Mouse (Mus musculus) midbrain, postnatal 0 days (tissue): Measurements from ENCODE around the gene Arhgef3. TPM values are rescaled to one million over a fixed set of nuclear protein-coding genes. Genes with fewer than 3 reads are reported as not detected.

Experiments used
- ATAC-seq: fragments of 200-750 bp; cut with Nextera tagmentation; 2 replicates; pipeline ENCODE4 v1.8.0; 2017; ENCODE audit warnings: moderate number of reproducible peaks, mild to moderate bottlenecking, moderate TSS enrichment, moderate library complexity; ENCODE audit not compliant: low FRiP score
- DNase-seq: peaks from one replicate; pipeline ENCODE4 v3.0.0-alpha.2; 2015; ENCODE audit warnings: low spot score
- H3K27ac ChIP-seq: fragments of 300-500 bp; sonication (generic); 2 replicates; pipeline ENCODE4 v1.5.1; 2014; ENCODE audit warnings: low read depth, mild to moderate bottlenecking, low read length, mixed read lengths
- H3K27me3 ChIP-seq: fragments of 300-500 bp; sonication (generic); 2 replicates; pipeline ENCODE4 v1.6.1; 2014; ENCODE audit warnings: low read length, control low read depth, mixed read lengths; ENCODE audit not compliant: insufficient read depth
- H3K36me3 ChIP-seq: fragments of 300-500 bp; sonication (generic); 2 replicates; pipeline ENCODE4 v1.6.1; 2014; ENCODE audit warnings: low read length, control low read depth, mixed read lengths; ENCODE audit not compliant: insufficient read depth
- H3K4me1 ChIP-seq: fragments of 300-500 bp; sonication (generic); 2 replicates; pipeline ENCODE4 v1.6.1; 2014; ENCODE audit warnings: mild to moderate bottlenecking, control low read depth, antibody characterized with exemption, low read length, mixed read lengths; ENCODE audit not compliant: insufficient read depth
- H3K4me2 ChIP-seq: fragments of 300-500 bp; sonication (generic); 2 replicates; pipeline ENCODE4 v1.6.1; 2014; ENCODE audit warnings: low read depth, mild to moderate bottlenecking, low read length, mixed read lengths; ENCODE audit not compliant: poor library complexity, severe bottlenecking
- H3K4me3 ChIP-seq: fragments of 300-500 bp; sonication (generic); 2 replicates; pipeline ENCODE4 v1.5.1; 2014; ENCODE audit warnings: low read depth, mild to moderate bottlenecking, low read length, moderate library complexity
- H3K9ac ChIP-seq: fragments of 300-500 bp; sonication (generic); replicated peaks from 2 replicates; pipeline ENCODE4 v1.6.1; 2014; ENCODE audit warnings: mild to moderate bottlenecking, low read length, moderate library complexity, mixed read lengths; ENCODE audit not compliant: poor library complexity, severe bottlenecking
- H3K9me3 ChIP-seq: fragments of 300-500 bp; sonication (generic); 2 replicates; pipeline ENCODE4 v1.6.1; 2016; ENCODE audit warnings: low read length, control low read depth
- CTCF ChIP-seq: IDR thresholded peaks from 2 replicates; pipeline ENCODE4 v1.5.1; 2016; ENCODE audit warnings: antibody characterized with exemption, mild to moderate bottlenecking
- WGBS: fragments of 180-500 bp; shearing (Covaris S2); extraction: QIAGEN DNeasy Blood & Tissue Kit; methylation state at CpG from one replicate; pipeline ENCODE4 v1.1.7; 2014; 5-methylcytosine and 5-hydroxymethylcytosine counted together
- polyA plus RNA-seq: library from polyadenylated mRNA; unstranded; fragments of >200 nt; fragmentation: Nextera tagmentation; extraction: Ambion mirVana; gene quantifications from 2 replicates; pipeline ENCODE4 v1.2.1, GENCODE M21; 2015
- total RNA-seq: library from RNA; depleted of rRNA; stranded (reverse); fragments of >200 nt; gene quantifications from 2 replicates; pipeline ENCODE4 v1.2.3, GENCODE M21; 2014

Arhgef3 gene
- total and polyA plus RNA-seq, 2 experiments from 2014 or later = 13.3 to 17.0 TPM

- WGBS = 57% methylated on average over 2 of the region's 2 CpGs
- TF ChIP-seq CTCF = no peak
Observed at GRCm38 (mm10) chr14:27272835-27273138, 158.1 kb downstream of the Arhgef3 start.

GRCm38 (mm10) chr14:27273169-27273568 is 158.5 kb downstream of the Arhgef3 start:
- ATAC-seq = no peak
- no peak for TF ChIP-seq CTCF

More at GRCm38 (mm10) chr14:27272835-27273138, 158.1 kb downstream of the Arhgef3 start:
- H3K27ac ChIP-seq = no peak overlapping the region
- DNase-seq (no peak), ATAC-seq (no peak)
- H3K4me3 ChIP-seq = no peak overlapping the region
- H3K27me3 ChIP-seq = no peaks in the 10 kb centered on the region
- H3K36me3 ChIP-seq = no peaks in the 10 kb centered on the region
- H3K9me3 ChIP-seq = no peaks in the 10 kb centered on the region
- H3K4me2 ChIP-seq = no peak overlapping the region
- H3K9ac ChIP-seq = no peak overlapping the region
- peaks cover 9% of the 10 kb centered on the region; the same call in 1 of the 2 replicates for H3K4me1 ChIP-seq

GRCm38 (mm10) chr14:27277259-27277658 is 162.6 kb downstream of the Arhgef3 start:
- no peak for TF ChIP-seq CTCF
- Histone ChIP-seq H3K27me3 (no peaks in the 10 kb centered on the region), H3K9me3 (no peaks in the 10 kb centered on the region), H3K27ac (no peak overlapping the region), H3K4me3 (no peak overlapping the region), H3K36me3 (no peaks in the 10 kb centered on the region), H3K4me1 (0 out of 2 replicates have a peak, but pooled peaks cover under 1% of the 10 kb centered on the region), H3K4me2 (no peak overlapping the region), H3K9ac (no peak overlapping the region)
- DNase-seq (no peak), ATAC-seq (no peak)
- 92% methylated on average over 3 of the region's 3 CpGs for WGBS

More at GRCm38 (mm10) chr14:27273169-27273568, 158.5 kb downstream of the Arhgef3 start:
- no peak overlapping the region for H3K4me2 ChIP-seq
- no peaks in the 10 kb centered on the region for H3K9me3 ChIP-seq
- no peaks in the 10 kb centered on the region for H3K27me3 ChIP-seq
- no peak overlapping the region for H3K27ac ChIP-seq
- DNase-seq = no peak
- H3K9ac ChIP-seq = no peak overlapping the region
- no peak overlapping the region for H3K4me3 ChIP-seq
- peaks cover 9% of the 10 kb centered on the region; the same call in 1 of the 2 replicates for H3K4me1 ChIP-seq
- no peaks in the 10 kb centered on the region for H3K36me3 ChIP-seq

GRCm38 (mm10) chr14:27280201-27280890 is 165.6 kb downstream of the Arhgef3 start:
- H3K36me3 ChIP-seq = no peaks in the 10 kb centered on the region
- H3K4me2 ChIP-seq = no peak overlapping the region
- 89% methylated on average over 8 of the region's 8 CpGs for WGBS
- no peaks in the 10 kb centered on the region for H3K4me1 ChIP-seq
- no peak overlapping the region for H3K27ac ChIP-seq
- no peak overlapping the region for H3K9ac ChIP-seq
- H3K27me3 ChIP-seq = no peaks in the 10 kb centered on the region
- ATAC-seq (no peak), DNase-seq (no peak)
- TF ChIP-seq CTCF = no peak
- H3K4me3 ChIP-seq = no peak overlapping the region
- H3K9me3 ChIP-seq = no peaks in the 10 kb centered on the region

GRCm38 (mm10) chr14:27283956-27284355 is 169.3 kb downstream of the Arhgef3 start:
- Histone ChIP-seq H3K4me1 (no peaks in the 10 kb centered on the region), H3K9me3 (no peaks in the 10 kb centered on the region), H3K4me2 (no peak overlapping the region), H3K4me3 (no peak overlapping the region), H3K27me3 (no peaks in the 10 kb centered on the region), H3K27ac (no peak overlapping the region), H3K9ac (no peak overlapping the region), H3K36me3 (no peaks in the 10 kb centered on the region)
- TF ChIP-seq CTCF = no peak
- ATAC-seq (no peak), DNase-seq (no peak)

GRCm38 (mm10) chr14:27286202-27286601 is 171.5 kb downstream of the Arhgef3 start:
- Histone ChIP-seq H3K9ac (no peak overlapping the region), H3K4me2 (no peak overlapping the region), H3K4me1 (no peaks in the 10 kb centered on the region), H3K9me3 (no peaks in the 10 kb centered on the region), H3K4me3 (no peak overlapping the region), H3K27ac (no peak overlapping the region), H3K27me3 (no peaks in the 10 kb centered on the region), H3K36me3 (no peaks in the 10 kb centered on the region)
- no peak for TF ChIP-seq CTCF
- 66% methylated on average over 4 of the region's 4 CpGs for WGBS
- DNase-seq (no peak), ATAC-seq (no peak)
